Mouse (Mus musculus): ENCODE measurements around the gene Morc2a.
"Not testable (repeated sequence)": the region's sequence is repeated elsewhere in the genome, so short reads cannot be mapped to it uniquely, and the experiment has no call there.

GRCm38 (mm10) chr11:3601966-3602365 is 47.0 kb upstream of the Morc2a start:
- not testable (repeated sequence) for TF ChIP-seq POLR2A (IDR thresholded peaks at IDR 0.05; ENCODE audit: insufficient read depth, low read length); CTCF (IDR thresholded peaks at IDR 0.05; ENCODE audit: low read depth, low read length)

Measured in ES-Bruce4 (cell line).